Mouse (Mus musculus) cerebellum, postnatal 25 days (tissue): ENCODE measurements around the gene Kcnk7.

ENCODE experiments used
- DNase-seq, 2 experiments: peaks; one replicate each; pipeline ENCODE4 v3.0.0; 2021; ENCODE audit warnings: mixed read lengths in 2 of 2

Kcnk7 gene

DNA sequence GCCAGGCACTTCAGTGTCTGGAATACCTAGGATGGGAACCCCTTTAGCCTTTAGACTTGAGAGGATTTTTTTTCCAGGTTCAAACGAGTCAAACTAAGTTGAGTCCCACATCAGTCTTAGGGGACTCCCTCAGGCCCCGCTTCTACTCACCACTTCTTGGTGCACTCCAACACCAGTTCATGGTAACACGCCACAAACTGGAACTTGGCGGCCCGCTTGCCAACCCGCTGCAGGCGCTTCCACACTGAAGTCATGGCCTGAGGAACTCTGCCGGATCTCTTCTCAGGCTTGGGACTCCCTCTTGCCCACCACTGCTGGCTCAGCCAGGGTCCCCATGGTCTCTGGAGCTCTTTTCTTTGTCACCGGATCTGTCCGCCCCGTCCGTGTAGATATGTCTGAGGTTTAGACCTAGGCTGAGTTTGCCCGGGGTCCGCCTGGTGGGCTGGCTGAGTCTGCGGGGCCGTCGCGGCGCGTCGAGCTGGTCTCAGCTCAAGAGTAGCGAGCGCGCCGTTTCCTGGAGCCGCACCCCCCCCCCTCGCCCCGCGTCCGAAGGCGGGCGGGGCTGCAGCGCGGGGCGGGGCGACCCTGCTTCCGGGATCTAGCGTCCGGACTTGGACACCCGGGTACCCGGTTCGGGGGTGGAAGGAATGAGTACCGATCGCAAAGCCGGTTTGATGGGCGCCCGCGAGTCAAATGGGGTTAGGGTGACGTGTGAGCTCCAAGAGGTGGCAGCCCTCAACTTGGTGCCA is 21.8 kb downstream of the Kcnk7 start, which contains the start of gene Ehbp1l1:
Ehbp1l1 (minus strand) TSS at position 551 of the 749 bp plus-strand sequence.
- peak in 1 of 2 experiments; percentile 68 for DNase-seq

DNA sequence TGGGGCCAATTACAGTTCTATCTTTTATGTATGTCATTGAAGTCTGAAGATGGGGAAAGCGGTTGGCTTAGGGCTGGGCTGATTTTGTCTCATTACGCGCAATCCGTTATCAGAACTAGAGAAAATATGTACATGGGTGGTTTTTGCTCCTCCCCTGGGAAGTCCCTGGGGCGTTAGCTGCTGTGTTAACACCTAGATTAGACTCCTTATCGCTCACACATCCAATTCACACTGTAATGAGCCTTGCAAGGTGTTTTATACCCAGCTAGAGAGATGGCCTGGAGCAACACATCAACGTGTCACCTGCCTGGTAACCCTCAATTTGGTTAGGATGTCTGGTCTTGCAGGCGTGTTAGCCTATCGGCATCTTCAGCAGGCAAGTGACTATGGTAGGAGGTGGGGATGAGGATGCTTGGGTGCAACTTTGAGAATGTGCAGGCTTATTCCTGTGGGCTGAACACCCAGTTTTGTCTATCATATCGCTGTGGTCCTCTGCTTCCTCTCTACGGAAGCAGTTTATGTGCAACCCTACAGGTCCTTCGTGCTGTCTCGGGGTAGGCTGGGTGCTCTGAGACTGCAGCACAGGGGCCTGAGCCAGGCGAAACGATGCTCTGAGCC is 22.9 kb downstream of the Kcnk7 start:
- no peak for DNase-seq

DNA sequence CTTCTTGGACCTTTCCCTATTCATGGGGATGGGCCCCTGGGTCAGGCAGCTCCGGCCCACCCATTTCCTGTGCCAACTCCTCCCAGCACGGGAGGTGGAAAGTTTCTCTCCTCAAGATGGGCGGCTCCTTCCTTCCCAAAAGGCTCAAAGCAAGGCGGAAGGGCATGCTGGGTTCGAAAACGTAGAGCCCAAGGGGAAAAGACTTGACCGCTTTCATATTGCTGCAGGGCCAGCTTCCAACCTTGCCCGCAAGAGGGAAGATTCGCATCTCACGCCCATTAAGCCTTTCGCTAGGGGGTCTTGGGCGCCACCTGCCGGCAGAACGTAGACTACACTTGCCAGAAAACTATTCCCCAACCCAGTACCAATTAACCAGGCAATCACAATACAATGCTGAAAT is 23.5 kb downstream of the Kcnk7 start:
- peak; percentile 90 to 92 for DNase-seq

DNA sequence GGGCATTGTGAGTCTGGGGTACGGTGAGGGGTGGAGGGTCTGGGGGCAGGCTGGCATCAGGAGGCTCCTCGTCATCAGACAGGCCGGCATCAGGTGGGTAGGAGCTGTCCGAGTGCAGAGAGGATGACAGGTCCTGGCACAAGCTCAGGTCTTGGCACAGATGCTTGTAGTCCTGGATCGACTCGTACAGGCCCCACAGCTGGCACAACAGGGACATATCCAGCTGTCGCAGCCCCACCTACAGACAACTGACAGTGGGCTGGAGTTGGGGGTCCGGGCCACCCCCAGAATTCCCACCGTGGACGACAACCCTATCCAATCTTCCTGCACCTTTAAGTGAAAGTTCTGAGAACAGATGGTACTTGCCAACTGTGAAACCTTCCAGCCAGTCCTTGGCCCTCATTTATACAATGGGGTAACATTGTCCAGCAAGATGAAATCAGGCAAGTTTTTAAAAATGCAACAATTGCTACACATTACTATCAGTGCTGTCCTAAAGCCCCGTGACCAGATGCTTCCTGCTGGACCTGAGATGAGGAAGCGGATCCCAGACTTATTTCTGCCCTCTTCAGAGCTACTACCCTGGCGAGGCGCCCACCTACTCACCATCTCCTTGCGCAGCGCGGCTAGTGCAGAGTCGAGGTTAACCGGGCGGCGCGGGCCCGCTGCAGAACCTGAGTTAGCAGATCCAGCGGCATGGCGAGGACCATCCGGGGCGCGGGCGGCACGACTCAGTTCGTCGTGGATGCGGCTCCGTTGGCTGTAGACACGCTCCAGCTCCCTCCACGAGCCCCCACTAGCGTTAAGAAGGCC is 24.7 kb downstream of the Kcnk7 start:
- peak; percentile 51 to 78 for DNase-seq

DNA sequence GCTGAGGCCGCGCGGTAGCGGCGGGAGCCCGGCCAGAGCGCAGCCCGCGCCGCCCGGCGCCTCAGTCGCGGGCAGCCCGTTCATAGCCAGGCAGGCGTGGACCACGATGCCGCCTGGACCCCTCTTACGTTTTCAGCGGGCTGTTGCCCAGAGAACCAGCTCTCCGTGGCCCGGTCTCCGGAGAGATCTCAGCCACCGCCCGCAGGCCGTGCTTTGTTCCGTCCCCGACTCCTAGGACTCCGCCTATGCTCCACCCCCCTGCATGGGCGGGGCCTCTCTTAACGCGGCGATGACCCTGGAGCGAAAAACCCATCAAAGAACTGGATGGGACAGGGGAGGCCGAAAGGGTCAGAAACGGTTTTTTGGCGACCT is 25.3 kb downstream of the Kcnk7 start, which contains the start of gene Fam89b:
Fam89b (minus strand) TSS at position 210 of the 372 bp plus-strand sequence.
- peak; percentile 85 to 92 for DNase-seq

DNA sequence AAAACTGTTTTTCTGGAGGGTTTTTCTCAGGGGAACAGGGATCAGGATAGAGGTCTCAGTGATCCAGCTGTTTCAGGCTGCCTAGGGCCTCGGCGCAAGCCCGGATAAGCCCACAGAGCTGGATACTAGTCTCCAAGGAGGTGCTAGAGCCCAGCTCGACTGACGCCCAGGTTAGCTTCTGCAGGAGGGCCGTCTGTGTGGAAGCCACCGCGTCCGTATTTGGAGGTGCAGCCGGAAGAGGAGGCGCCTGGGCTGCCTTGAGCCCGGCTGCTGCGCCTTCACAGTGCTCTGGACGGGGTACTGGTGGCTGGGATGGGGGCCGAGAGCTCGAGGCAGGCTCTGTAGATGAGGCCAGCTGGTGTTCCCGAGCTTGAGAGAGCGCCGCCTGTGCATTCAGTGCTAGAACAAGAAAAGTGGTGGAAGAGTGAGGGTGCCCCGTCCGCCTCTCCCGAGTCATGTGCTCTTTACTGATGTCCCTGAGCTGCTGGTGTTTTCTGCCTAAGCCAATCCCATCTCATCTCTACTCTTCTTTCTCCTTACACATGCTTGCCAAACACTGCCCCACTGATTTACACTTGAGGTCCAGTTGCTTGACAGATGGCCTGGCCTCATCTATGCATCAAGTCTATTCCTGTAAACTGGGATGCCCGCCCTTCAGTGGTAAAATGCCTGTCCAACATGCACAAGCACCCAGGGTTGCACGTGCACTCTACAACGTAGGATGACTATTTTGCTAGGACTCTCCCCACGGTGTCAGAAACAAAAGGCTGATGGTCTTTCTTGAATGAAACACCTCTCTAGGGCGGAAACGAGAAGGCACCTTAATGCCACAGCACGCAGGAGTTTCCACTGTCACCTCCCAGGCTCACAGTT is 26.4 kb downstream of the Kcnk7 start:
- DNase-seq = peak; percentile 50 to 66

DNA sequence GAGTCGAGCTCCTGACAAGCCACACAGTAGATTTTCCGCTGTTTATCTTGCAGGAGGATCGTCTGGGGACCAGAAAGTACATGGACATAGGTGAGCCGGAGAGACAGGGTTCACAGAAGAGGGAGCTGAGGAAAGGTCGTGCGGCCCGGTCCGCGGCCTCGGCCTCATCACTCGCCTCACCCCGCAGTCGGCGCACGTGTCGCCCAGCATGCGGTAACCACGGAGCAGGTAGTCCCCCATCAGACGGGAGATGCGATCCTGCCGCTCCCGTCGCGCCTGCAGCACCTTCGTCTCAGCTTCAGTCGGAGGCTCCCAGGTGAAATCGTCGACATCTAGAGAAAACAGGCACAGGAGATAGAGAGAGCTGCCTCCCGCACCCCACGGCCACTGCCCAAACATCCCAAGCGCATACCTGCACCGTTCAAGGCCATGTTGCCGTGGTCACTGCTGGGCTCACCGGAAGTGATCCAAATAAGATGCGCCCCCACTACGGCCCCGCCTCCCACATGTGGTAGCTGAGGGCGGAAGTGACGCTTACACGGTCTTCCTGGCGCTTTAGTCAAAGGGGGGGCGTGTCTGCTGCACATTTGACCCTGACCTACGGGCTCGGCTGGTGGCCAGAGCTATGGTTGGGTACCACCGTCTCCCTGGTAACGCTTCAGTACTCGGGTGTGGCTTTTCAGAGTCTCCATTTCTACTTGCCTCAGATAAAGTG is 27.3 kb downstream of the Kcnk7 start:
- peak; percentile 93 to 96 for DNase-seq

DNA sequence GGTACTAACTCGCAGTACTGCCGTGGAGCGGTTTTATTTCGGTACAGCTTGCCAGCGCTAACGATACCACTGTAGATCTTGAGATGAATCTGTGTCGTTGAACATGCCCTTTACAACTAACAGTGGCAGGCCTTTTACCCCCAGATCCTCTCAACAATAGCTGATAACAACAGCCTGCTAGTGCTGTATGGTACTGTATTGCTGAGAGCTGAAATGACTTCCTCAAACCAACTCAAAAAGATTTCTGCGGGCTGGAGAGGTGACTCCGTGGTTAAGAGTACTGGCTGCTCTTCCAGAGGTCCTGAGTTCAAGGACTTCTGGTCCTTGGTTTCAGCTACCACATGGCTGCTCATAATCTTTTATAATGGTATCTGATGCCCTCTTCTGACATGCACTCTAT is 30.2 kb downstream of the Kcnk7 start:
- DNase-seq = no peak

DNA sequence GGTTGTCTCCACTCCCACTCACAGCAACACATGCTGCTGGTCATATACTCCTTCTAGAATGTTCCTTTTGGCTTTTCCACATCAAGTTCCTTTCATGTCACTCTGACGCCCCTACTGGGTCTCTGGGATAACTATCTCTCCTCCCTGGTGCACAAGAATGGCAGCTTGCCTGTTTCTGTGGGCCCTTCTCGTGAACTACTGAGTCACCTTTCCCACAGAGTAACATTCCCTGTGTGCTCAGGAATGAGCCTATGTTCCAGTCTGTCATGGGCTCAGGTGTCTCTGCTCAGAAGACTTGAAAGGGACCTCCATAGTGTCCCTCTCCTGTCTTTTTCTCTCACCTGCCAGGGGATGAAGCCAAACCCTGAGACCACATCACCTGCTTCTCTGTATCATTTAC is 35.3 kb downstream of the Kcnk7 start:
- no peak for DNase-seq

DNA sequence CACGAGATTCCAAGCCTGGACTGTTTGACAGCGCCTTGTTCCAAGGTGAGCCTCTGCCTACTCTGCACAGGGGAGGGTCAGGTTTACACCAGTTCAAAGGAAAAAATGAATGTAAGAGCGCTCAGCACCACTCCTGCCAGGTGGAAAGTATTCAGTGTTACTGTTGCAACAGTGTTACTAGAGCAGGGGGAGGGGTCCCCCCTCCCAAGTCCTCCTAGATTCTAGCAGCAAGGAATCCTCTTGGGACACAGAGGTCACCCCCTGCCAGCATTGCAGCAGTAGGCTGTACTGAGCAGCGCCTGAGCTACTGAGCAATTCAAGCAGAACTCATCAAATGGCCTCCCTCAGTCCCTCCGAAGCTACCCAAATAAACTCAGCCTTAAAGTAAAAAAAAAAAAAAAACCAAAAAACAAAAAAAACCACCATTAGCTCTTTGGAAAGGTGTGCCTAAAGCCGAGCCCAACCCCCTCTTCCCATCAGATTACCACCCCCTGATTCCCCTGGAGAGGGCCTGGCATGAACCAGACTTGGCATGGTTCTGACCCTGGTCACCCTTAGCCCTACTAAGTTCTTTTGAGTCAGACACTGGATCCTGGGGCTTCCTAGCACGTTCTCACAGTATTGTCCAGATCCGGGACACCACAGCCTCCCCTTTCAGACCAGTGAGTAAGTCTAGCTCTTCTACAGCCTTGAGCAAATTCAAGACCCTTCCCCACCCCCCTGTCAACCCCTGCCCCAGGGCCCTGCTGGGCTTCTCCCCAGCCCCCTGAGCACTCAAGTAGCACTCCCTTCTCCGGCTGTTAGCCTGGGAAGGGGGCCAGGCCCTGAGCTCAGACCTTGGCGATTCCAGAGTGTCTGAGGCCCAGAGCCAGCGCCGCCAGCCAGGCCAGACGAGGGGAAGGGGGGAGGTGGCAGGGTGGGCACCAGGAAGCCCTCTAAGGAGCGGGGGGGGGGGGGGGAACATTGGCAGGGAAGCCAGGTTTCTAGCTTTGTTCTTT is 36.5 kb downstream of the Kcnk7 start, which contains the start of gene Ltbp3:
Ltbp3 (plus strand) TSS at position 585 of the 998 bp plus-strand sequence.
- DNase-seq = peak; percentile 85 to 89

DNA sequence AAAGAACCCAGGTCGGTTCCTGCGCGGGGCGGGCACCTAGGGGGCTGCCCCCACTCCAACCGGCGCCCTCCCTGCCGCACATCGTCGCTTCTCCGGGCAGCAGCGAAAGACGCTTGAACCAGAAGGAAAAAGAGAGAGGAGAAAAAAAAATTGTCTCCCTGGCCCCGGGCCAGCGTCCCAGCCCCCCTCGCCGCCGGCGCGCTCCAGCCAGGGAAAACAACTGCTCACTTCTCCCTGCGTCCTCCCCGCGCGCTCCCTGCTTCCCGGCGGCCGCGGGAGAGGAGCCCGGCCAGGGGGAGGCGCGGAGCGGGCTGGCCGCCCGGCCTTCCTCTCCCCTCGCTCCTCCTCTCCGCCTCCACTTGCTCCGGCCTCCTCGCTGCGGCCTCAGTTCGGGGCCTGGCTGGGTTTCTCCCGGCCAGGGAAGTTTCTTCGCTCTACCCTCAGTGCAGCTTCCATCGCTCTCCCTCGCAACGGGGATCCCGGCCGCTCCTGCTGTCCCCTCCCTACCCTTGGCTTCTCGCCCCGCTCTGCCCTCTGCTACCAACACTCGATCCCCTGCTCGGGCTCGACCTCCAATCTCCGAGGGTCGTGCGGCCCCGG is 37.6 kb downstream of the Kcnk7 start:
- DNase-seq = peak; percentile 83 to 86

DNA sequence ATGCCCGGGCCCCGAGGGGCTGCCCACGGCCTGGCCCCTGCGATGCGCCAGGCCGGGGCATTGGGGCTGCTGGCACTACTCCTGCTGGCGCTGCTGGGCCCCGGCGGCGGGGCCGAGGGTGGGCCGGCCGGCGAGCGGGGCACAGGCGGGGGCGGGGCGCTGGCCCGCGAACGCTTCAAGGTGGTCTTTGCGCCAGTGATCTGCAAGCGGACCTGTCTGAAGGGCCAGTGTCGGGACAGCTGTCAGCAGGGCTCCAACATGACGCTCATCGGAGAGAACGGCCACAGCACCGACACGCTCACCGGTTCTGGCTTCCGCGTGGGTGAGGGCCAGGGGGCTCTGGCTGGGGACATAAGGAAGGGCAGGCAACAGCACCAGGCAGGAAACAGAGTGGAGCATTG is 38.1 kb downstream of the Kcnk7 start:
- DNase-seq = no peak

DNA sequence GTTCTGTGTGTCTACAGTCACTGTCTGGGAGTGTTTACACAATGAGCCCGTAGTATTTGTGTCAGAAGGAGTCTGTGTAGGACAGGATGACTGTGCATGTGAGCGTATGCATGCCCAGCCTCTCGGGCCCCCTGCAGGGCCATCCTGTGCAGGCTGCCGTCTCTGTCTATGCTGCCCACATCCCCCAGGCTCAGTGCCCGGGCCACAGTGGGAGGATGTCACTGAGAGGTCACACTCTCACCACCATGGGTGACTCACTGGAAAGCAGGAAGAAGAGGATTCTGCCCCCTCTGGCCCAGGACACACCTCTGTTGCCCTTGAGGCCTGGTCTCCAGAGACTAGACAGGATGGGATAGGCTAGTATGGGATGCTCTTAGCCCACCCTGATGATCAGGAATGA is 39.4 kb downstream of the Kcnk7 start:
- DNase-seq = peak; percentile 72 to 83

DNA sequence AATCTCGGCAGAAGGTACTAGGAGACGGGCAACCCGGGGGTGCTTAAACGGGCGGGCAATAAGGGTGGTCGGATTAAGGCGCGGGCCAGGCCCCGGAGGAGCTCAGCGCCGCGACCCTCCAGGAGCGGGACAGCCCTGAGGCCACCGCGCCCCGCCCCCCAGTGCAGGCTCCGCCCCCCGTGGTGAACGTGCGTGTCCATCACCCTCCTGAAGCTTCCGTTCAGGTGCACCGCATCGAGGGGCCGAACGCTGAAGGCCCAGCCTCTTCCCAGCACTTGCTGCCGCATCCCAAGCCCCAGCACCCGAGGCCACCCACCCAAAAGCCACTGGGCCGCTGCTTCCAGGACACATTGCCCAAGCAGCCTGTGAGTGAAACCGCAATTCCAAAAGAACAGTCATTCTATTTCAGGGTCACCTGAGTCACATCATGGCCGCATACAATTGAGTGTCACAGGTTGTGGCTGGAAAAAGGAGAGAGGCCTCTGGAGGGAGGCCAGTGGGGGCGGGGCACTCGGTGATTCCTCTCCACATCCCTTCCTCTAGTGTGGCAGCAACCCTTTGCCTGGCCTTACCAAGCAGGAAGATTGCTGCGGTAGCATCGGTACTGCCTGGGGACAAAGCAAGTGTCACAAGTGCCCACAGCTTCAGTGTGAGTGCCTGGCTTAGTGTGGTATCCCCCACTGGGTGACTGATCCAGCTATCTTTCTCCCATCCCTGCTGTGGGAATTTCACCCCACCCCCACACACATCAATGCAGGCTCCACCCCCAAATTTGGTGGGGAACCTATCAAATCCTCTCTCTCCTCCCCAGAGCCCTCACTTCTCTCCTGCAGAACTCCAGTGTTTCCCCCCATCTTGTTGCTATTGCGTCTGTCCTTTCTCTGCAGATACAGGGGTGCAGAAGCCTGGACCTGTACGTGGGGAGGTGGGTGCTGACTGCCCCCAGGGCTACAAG is 41.9 kb downstream of the Kcnk7 start:
- peak; percentile 23 to 60 for DNase-seq

DNA sequence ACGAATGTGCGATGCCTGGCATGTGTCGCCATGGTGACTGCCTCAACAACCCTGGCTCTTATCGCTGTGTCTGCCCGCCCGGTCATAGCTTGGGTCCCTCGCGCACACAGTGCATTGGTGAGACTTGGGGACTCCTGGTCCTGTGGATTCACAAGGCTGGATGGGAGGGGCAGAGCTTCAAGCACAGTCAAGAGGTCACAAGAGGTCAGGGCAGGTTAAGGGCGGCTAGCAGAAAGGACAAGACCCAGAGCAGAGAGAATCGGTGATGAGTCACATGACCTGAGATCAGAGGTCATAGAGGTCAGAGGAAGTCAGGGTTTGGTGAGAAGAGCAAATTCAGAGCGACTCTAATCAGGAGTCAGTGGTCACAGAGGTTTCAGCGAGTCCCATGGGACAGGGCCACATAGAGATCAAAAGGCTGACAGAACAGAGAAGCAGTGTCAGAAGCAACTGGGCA is 42.8 kb downstream of the Kcnk7 start:
- DNase-seq = no peak

DNA sequence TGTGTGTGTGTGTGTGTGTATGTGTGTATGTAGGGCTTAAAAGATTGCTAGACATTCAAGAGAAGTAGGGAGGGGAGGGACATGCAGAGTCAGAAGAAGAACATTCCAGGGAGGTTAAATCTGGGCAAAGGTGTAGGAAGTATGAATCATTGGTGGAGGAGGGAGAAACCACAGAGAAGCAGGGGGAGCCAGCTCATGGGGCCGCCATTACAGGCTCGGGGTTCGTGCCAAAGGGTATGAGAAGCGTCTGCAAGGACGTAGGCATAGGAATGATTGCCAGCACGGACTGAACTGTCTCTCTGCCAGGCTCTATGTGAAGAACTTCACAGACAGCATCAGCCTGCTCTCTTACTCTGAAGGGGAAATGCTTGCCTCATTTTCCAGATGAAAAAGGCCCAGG is 45.3 kb downstream of the Kcnk7 start:
- no peak for DNase-seq

DNA sequence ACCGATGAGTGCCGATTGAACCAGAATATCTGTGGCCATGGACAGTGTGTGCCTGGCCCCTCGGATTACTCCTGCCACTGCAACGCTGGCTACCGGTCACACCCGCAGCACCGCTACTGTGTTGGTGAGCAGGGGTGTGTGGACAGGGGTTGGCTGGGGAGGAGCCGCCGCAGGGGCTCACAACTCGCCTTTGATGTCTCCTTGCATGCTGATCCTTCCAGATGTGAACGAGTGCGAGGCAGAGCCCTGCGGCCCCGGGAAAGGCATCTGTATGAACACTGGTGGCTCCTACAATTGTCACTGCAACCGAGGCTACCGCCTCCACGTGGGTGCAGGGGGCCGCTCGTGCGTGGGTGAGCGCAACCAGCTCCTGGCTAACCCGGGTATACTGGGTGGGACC is 46.8 kb downstream of the Kcnk7 start:
- DNase-seq = peak in 1 of 2 experiments; percentile 8

DNA sequence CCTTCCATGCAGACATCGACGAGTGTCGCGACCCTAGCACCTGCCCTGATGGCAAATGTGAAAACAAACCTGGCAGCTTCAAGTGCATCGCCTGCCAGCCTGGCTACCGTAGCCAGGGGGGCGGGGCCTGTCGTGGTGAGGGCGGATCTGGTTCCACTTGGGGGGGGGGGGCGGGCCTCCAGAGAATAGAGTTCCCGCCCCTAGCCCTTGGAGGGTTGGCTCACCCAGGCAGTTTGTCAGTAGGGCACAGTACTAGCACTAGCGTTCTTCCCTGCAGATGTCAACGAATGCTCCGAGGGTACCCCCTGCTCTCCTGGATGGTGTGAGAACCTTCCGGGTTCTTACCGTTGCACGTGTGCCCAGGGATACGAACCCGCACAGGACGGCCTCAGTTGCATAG is 47.6 kb downstream of the Kcnk7 start:
- peak; percentile 34 to 61 for DNase-seq
